Mouse (Mus musculus) CH12F3 (cell line): ENCODE data around the gene Ghitm.
"Not testable (repeated sequence)": the region's sequence is repeated elsewhere in the genome, so short reads cannot be mapped to it uniquely, and the experiment has no call there.

ENCODE experiments used
- in situ Hi-C: fragments of 300-500 bp; cut with MboI; formaldehyde crosslinking; loops from 2 replicates; pipeline ENCODE4 v1.14.3; 2020; ENCODE audit warnings: low sequenced_read_pairs

Gene Ghitm

GRCm38 (mm10) chr14:37135127-37135593 is at the start of gene Ghitm:
Gene Ghitm (minus strand): TSS chr14:37135272.
- in situ Hi-C loops: no loop called here

- in situ Hi-C loops: no loop called here
These were observed 49.8 kb upstream of the Ghitm start for GRCm38 (mm10) chr14:37184871-37185270.

- in situ Hi-C loops: no loop called here
These were observed 39.4 kb upstream of the Ghitm start for GRCm38 (mm10) chr14:37174484-37174883.

GRCm38 (mm10) chr14:37165266-37165926 is 30.3 kb upstream of the Ghitm start:
- in situ Hi-C loops: no loop called here

GRCm38 (mm10) chr14:37164392-37165032 is 29.4 kb upstream of the Ghitm start:
- in situ Hi-C loops: no loop called here

GRCm38 (mm10) chr14:37163277-37163956 is 28.3 kb upstream of the Ghitm start:
- in situ Hi-C loops: no loop called here

GRCm38 (mm10) chr14:37154391-37154790 is 19.3 kb upstream of the Ghitm start:
- in situ Hi-C loops: no loop called here

GRCm38 (mm10) chr14:37139051-37139710 is 4.1 kb upstream of the Ghitm start:
- in situ Hi-C loops: no loop called here

GRCm38 (mm10) chr14:37137596-37137995 is 2.5 kb upstream of the Ghitm start:
- in situ Hi-C loops: not testable (repeated sequence)

GRCm38 (mm10) chr14:37136110-37136509 is 1.0 kb upstream of the Ghitm start:
- in situ Hi-C loops: no loop called here

GRCm38 (mm10) chr14:37135671-37136070 is 599 bp upstream of the Ghitm start:
- in situ Hi-C loops: no loop called here

- in situ Hi-C loops: no loop called here
These were observed 557 bp downstream of the Ghitm start for GRCm38 (mm10) chr14:37134304-37135126.

- in situ Hi-C loops: no loop called here
These were observed 7.4 kb downstream of the Ghitm start for GRCm38 (mm10) chr14:37127652-37128051.

- in situ Hi-C loops: no loop called here
These were observed 15.8 kb downstream of the Ghitm start for GRCm38 (mm10) chr14:37119233-37119632.

GRCm38 (mm10) chr14:37113922-37114321 is 21.1 kb downstream of the Ghitm start, which contains the start of gene 2610528A11Rik:
Gene 2610528A11Rik (minus strand): TSS chr14:37114022.
- in situ Hi-C loops: no loop called here

GRCm38 (mm10) chr14:37112931-37113330 is 22.1 kb downstream of the Ghitm start:
- in situ Hi-C loops: no loop called here

- in situ Hi-C loops: no loop called here
These were observed 23.7 kb downstream of the Ghitm start for GRCm38 (mm10) chr14:37111371-37111770.

- in situ Hi-C loops: no loop called here
These were observed 24.6 kb downstream of the Ghitm start for GRCm38 (mm10) chr14:37110456-37110855.

- in situ Hi-C loops: no loop called here
These were observed 25.1 kb downstream of the Ghitm start for GRCm38 (mm10) chr14:37109975-37110374.

GRCm38 (mm10) chr14:37109460-37109859 is 25.6 kb downstream of the Ghitm start:
- in situ Hi-C loops: no loop called here
